In the genomic region with DNA sequence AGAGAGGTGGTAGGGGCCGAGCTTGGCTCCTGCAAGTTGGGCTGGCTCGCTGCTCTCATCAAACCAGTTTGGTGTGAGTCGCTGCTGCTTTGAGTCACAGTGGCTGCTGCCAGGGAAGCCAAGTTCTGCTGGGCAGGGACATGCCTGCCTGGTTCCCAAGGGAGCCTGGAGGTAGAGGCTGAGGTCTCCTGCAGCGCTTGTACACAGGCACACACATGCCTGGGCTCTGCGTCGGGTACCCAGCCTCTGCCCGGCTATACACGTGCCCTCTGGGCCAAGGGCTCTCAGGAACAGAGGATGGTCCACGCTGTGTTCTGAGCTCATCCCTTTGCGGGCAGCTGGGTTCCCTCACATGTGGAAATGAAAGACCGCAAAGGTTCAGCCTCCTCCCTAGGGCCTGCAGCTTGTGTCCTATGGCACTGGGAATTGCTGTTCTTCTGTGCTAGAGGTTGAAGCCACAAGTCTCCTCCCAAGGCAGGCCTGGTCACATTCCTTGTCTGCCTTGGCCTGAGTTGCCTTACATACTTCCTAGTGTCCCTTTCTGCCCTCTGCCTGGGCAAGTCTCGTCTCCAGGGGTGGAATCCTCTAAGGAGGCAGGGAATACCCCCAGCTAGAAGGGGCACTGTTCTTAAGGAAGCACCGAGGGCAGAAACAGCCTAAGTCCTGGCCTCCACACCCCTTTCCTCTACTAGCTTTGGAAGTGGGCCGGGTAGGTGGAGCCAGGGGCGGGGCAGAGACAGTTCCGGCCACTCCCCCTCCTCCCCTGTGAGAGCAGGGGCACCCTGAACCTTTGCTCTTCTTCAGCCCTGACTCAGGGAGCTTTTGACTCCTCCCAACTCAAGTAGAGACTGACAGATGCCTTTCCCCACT, we compare ENCODE assay signal across 9 mouse cellular contexts. TPM values are rescaled to one million over a fixed set of nuclear protein-coding genes. Genes with fewer than 3 reads are reported as not detected.
DNase-seq lines count a peak whose midpoint lies in the region; ATAC-seq and TF ChIP-seq lines count a peak whose summit lies in the region.
"Had no signal": no experiment of that assay in that cellular context is flagged by ENCODE, and none has a peak within 500 bp of the region (broad histone marks: within the 10 kb centered on the region; RNA-seq: fewer than 3 reads in every experiment).

No protein-coding gene starts in this region.

- H3K4me3 ChIP-seq in embryonic facial prominence, embryonic 12.5 days: no peak overlapping the region
- H3K4me3 ChIP-seq in hindbrain, postnatal 0 days (ENCODE audit: low read length): no peak overlapping the region
- H3K4me3 ChIP-seq in liver, embryonic 13.5 days (replicated peaks): no peak overlapping the region
- peak overlapping the region; percentile 38 for H3K4me3 ChIP-seq in small intestine, adult 2 months (ENCODE audit: low read depth, low read length)
- H3K4me3 ChIP-seq in left cerebral cortex, adult 2 months: no peak overlapping the region

- H3K9me3 ChIP-seq in embryonic facial prominence, embryonic 12.5 days: no peaks in the 10 kb centered on the region
- no peaks in the 10 kb centered on the region for H3K9me3 ChIP-seq in hindbrain, postnatal 0 days (ENCODE audit: low read length)
- no peaks in the 10 kb centered on the region for H3K9me3 ChIP-seq in liver, embryonic 13.5 days (replicated peaks)

- peaks cover 25% of the 10 kb centered on the region for H3K4me1 ChIP-seq in embryonic facial prominence, embryonic 12.5 days
- 0 out of 2 replicates have a peak, but pooled peaks cover 6% of the 10 kb centered on the region for H3K4me1 ChIP-seq in hindbrain, postnatal 0 days (ENCODE audit: insufficient read depth, low read length)
- peaks cover 26% of the 10 kb centered on the region for H3K4me1 ChIP-seq in liver, embryonic 13.5 days (replicated peaks)
- H3K4me1 ChIP-seq in small intestine, adult 2 months (ENCODE audit: control insufficient read depth, insufficient read depth, insufficient read length, low read length): peaks cover 27% of the 10 kb centered on the region

- ATAC-seq in embryonic facial prominence, embryonic 12.5 days (ENCODE audit: insufficient number of reproducible peaks, insufficient read depth, low FRiP score, low TSS enrichment): no peak
- ATAC-seq in hindbrain, postnatal 0 days: 0 out of 2 replicates have a peak, but pooled peaks have one; percentile 33
- ATAC-seq in liver, embryonic 13.5 days (ENCODE audit: low read depth): peak; percentile 61
- no peak for ATAC-seq in activated CD4-positive, CD25-positive, alpha-beta regulatory T cell, adult 4 months

- H3K9ac ChIP-seq in embryonic facial prominence, embryonic 12.5 days: peak overlapping the region; percentile 8; the same call in 1 of the 2 replicates
- H3K9ac ChIP-seq in hindbrain, postnatal 0 days (replicated peaks; ENCODE audit: low read length): no peak overlapping the region
- no peak overlapping the region for H3K9ac ChIP-seq in liver, embryonic 13.5 days

- H3K36me3 ChIP-seq in embryonic facial prominence, embryonic 12.5 days: no peaks in the 10 kb centered on the region
- no peaks in the 10 kb centered on the region for H3K36me3 ChIP-seq in hindbrain, postnatal 0 days (ENCODE audit: insufficient read depth, low read length)
- no peaks in the 10 kb centered on the region for H3K36me3 ChIP-seq in liver, embryonic 13.5 days
- H3K36me3 ChIP-seq in small intestine, adult 2 months (ENCODE audit: control insufficient read depth, insufficient read depth, low read length): peaks cover 25% of the 10 kb centered on the region

- 36% methylated on average over 16 of the region's 16 CpGs for WGBS in embryonic facial prominence, embryonic 12.5 days
- WGBS in hindbrain, postnatal 0 days: 35% methylated on average over 16 of the region's 16 CpGs
- WGBS in liver, embryonic 13.5 days (ENCODE audit: insufficient replicate concordance): 35% methylated on average over 16 of the region's 16 CpGs
- 46% methylated on average over 16 of the region's 16 CpGs for WGBS in small intestine, adult 2 months

- peak; percentile 89 for DNase-seq in 3T3-L1 (ENCODE audit: low read depth, low spot score)
- peak; percentile 41 for DNase-seq in MEL-GATA-1-ER (ENCODE audit: extremely low read depth, low read depth)
- no peak for DNase-seq in hindbrain, postnatal 0 days (ENCODE audit: low spot score)
- peak; percentile 55 for DNase-seq in liver, embryonic 13.5 days
- DNase-seq in left cerebral cortex, adult 2 months (ENCODE audit: extremely low spot score in 1 of 2, low spot score in 2 of 2): no peak

- H3K27ac ChIP-seq in embryonic facial prominence, embryonic 12.5 days: no peak overlapping the region; the same call in 1 of the 2 replicates
- H3K27ac ChIP-seq in hindbrain, postnatal 0 days: no peak overlapping the region
- no peak overlapping the region for H3K27ac ChIP-seq in liver, embryonic 13.5 days
- H3K27ac ChIP-seq in small intestine, adult 2 months (ENCODE audit: insufficient read depth, low read depth, low read length): peak overlapping the region; percentile 64
- no peak overlapping the region for H3K27ac ChIP-seq in left cerebral cortex, adult 2 months

- intact Hi-C loops in left cerebral cortex, adult 2 months (cut with DNase I): no loop called here

- TF ChIP-seq CTCF in hindbrain, postnatal 0 days (IDR thresholded peaks at IDR 0.05; ENCODE audit: low read depth): no peak
- TF ChIP-seq CTCF in small intestine, adult 2 months (IDR thresholded peaks at IDR 0.05; ENCODE audit: extremely low read depth, insufficient read length, insufficient replicate concordance, low read depth, low read length): no peak
- TF ChIP-seq CTCF in left cerebral cortex, adult 2 months (IDR thresholded peaks at IDR 0.05): no peak

- no peak overlapping the region for H3K4me2 ChIP-seq in embryonic facial prominence, embryonic 12.5 days (replicated peaks)
- H3K4me2 ChIP-seq in hindbrain, postnatal 0 days (ENCODE audit: low read depth, low read length): no peak overlapping the region
- peak overlapping the region; percentile 15 for H3K4me2 ChIP-seq in liver, embryonic 13.5 days

- peaks cover 63% of the 10 kb centered on the region for H3K27me3 ChIP-seq in embryonic facial prominence, embryonic 12.5 days
- peaks cover 30% of the 10 kb centered on the region for H3K27me3 ChIP-seq in hindbrain, postnatal 0 days (ENCODE audit: insufficient read depth, low read length)
- H3K27me3 ChIP-seq in liver, embryonic 13.5 days: peaks cover 48% of the 10 kb centered on the region
- no peaks in the 10 kb centered on the region for H3K27me3 ChIP-seq in small intestine, adult 2 months (ENCODE audit: control insufficient read depth, insufficient read depth, low read length)

- 0 out of 2 replicates have a peak, but pooled peaks have one; percentile 0 for TF ChIP-seq POLR2A in small intestine, adult 2 months (IDR thresholded peaks at IDR 0.05; ENCODE audit: low read depth, low read length)

RNA-seq across cellular contexts. Expression of a gene that starts 2.8 kb away (rescaled TPM):
- 0.34 and 0.47 TPM in 2 replicates for polyA plus RNA-seq in embryonic facial prominence, embryonic 12.5 days (2016; fragmentation: Nextera tagmentation; extraction: Ambion mirVana)
- 0.68 and 0.86 TPM in 2 replicates for total RNA-seq in hindbrain, postnatal 0 days (2014; rRNA removed)
- 0.32 and 0.74 TPM in 2 replicates for polyA plus RNA-seq in hindbrain, postnatal 0 days (2015; fragmentation: Nextera tagmentation; extraction: Ambion mirVana)
- polyA plus RNA-seq in liver, embryonic 13.5 days (2015; fragmentation: Nextera tagmentation; extraction: Ambion mirVana): 0.31 and 0.56 TPM in 2 replicates
- polyA plus RNA-seq in small intestine, adult 2 months (2012; rRNA removed): 26.0 and 66.6 TPM in 2 replicates
- total RNA-seq in left cerebral cortex, adult 2 months (2021): under 1 TPM; 0.30 to 0.34 TPM
- polyA plus RNA-seq in activated CD4-positive, CD25-positive, alpha-beta regulatory T cell, adult 4 months (2017; shearing (Covaris generic)): not detected
- total RNA-seq: gastrocnemius, postnatal 36 days had no signal

RNA-seq across cellular contexts. Expression of a gene that starts 28.7 kb away (rescaled TPM):
- 49.4 and 51.9 TPM in 2 replicates for polyA plus RNA-seq in embryonic facial prominence, embryonic 12.5 days (2016; fragmentation: Nextera tagmentation; extraction: Ambion mirVana)
- total RNA-seq in hindbrain, postnatal 0 days (2014; rRNA removed): 12.2 and 18.0 TPM in 2 replicates
- polyA plus RNA-seq in hindbrain, postnatal 0 days (2015; fragmentation: Nextera tagmentation; extraction: Ambion mirVana): 15.5 and 16.3 TPM in 2 replicates
- polyA plus RNA-seq in liver, embryonic 13.5 days (2015; fragmentation: Nextera tagmentation; extraction: Ambion mirVana): 19.6 and 23.4 TPM in 2 replicates
- polyA plus RNA-seq in small intestine, adult 2 months (2012; rRNA removed): 90.5 and 207 TPM in 2 replicates
- total RNA-seq in left cerebral cortex, adult 2 months (2021): 10 to 100 TPM; 10.8 to 11.1 TPM
- polyA plus RNA-seq in activated CD4-positive, CD25-positive, alpha-beta regulatory T cell, adult 4 months (2017; shearing (Covaris generic)): 10 to 100 TPM; 20.2 to 25.5 TPM

RNA-seq across cellular contexts. Expression of a gene that starts 57.4 kb away (rescaled TPM):
- polyA plus RNA-seq in embryonic facial prominence, embryonic 12.5 days (2016; fragmentation: Nextera tagmentation; extraction: Ambion mirVana): 0.52 and 1.1 TPM in 2 replicates
- 1.7 and 3.0 TPM in 2 replicates for total RNA-seq in hindbrain, postnatal 0 days (2014; rRNA removed)
- 1.00 and 1.2 TPM in 2 replicates for polyA plus RNA-seq in hindbrain, postnatal 0 days (2015; fragmentation: Nextera tagmentation; extraction: Ambion mirVana)
- polyA plus RNA-seq in liver, embryonic 13.5 days (2015; fragmentation: Nextera tagmentation; extraction: Ambion mirVana): 0.31 and 0.37 TPM in 2 replicates
- 11.7 and 11.9 TPM in 2 replicates for polyA plus RNA-seq in small intestine, adult 2 months (2012; rRNA removed)
- total RNA-seq in left cerebral cortex, adult 2 months (2021): 1 to 10 TPM; 2.5 to 2.7 TPM
- not detected for polyA plus RNA-seq in activated CD4-positive, CD25-positive, alpha-beta regulatory T cell, adult 4 months (2017; shearing (Covaris generic))

Comparison
In these comparisons a context has a peak if more than half of its experiments do, and no peak if none do; other contexts are left out.
1. DNase-seq: peak in 3T3-L1 (single experiment), MEL-GATA-1-ER (single experiment) and liver, embryonic 13.5 days (single experiment); none in hindbrain, postnatal 0 days (single experiment) and left cerebral cortex, adult 2 months (0 of 2).
2. ATAC-seq: peak in hindbrain, postnatal 0 days (single experiment) and liver, embryonic 13.5 days (single experiment); none in embryonic facial prominence, embryonic 12.5 days (single experiment) and activated CD4-positive, CD25-positive, alpha-beta regulatory T cell, adult 4 months (single experiment).
3. RNA of a gene that starts 2.8 kb away (polyA plus RNA-seq): 26.0 to 66.6 TPM in small intestine, adult 2 months; 0.32 to 0.74 TPM in hindbrain, postnatal 0 days, 0.34 to 0.47 TPM in embryonic facial prominence, embryonic 12.5 days, 0.31 to 0.56 TPM in liver, embryonic 13.5 days and not detected in activated CD4-positive, CD25-positive, alpha-beta regulatory T cell, adult 4 months; every median in the first group is over 10 times any median in the second.